Mouse (Mus musculus): ENCODE measurements around the gene Gcm2.

The Gcm2 gene

DNA sequence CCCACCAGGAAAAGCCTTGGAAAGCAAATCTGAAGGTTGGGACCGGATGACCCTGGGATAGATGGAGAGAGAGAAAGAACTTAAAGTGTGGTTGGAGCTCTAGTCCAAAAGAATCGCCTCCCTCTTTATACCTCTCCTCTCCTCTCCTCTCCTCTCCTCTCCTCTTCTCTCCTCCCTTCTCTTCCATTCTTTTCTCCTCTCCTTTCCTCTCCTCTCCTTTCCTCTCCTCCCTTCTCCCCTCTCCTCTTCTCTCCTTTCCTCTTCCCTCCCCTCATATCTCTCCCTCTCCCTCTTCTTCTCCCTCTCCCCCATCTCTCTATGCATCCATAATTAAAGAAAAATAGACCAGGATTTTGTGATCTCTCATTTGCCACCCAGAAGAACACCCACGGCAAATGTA, at the start of gene Gcm2:
Gene Gcm2, minus strand, starts transcription at position 101 of the 400 bp plus-strand sequence.
- DNase-seq (ENCODE audit: low spot score), result no peak

DNA sequence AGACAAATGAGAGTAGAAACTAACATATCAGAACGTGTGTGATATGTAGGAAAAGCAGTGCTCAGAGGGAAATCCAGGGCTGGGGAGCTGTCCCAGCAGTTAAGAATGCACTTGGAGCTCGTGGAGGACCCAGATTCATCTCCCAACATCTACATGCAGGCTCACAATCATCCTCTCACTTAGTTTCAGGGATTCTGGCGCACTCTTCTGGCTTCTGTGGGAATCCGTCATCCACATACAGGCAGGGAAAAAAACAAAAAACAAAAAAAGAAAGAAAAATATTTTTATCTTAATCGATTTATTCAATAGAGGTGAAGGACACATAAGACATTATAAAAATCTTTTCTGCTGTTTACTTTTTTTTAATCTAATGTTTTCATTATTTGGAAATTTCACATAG, 47.6 kb upstream of the Gcm2 start:
- no peak for DNase-seq (ENCODE audit: low spot score)

DNA sequence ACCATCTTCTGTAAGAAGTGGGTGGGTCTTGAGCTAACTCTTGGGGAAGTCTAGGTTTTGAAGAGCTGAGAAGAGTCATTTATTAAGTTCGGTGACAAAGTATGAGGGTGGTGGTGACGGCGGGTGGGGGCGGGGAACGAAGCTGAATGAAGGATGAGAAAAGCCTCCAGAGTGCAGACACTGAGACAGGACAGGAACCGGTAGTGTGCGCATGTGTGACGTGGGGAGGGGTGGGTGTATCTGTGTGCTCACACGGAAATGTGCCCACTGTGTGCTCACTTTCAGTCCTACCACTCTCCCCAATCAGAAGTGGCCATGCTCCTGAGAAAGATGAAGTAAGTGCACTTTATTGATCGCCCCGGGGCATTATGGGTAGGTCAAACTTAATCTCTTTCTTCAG, 42.3 kb upstream of the Gcm2 start:
- no peak for DNase-seq (ENCODE audit: low spot score)

DNA sequence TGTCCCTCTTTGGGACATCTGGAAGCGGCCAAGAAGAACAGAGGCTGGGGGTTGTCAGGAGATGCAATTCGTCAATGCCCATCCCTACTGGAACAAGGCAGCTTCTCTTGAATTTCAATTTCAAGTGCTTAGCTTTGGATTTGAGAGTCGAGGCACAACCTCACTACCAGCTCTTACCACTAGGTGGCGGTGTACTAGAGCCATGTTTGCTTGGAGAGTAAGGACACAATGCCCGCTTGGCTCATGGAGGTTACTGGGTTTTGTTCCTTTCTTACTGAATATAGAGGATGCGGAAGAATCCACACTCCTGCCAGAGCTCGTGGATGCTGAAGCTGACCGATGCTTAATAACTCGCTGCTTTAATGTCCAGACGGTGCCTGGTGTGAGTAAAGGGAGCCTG, 35.4 kb upstream of the Gcm2 start:
- peak; percentile 35 for DNase-seq (ENCODE audit: low spot score)

DNA sequence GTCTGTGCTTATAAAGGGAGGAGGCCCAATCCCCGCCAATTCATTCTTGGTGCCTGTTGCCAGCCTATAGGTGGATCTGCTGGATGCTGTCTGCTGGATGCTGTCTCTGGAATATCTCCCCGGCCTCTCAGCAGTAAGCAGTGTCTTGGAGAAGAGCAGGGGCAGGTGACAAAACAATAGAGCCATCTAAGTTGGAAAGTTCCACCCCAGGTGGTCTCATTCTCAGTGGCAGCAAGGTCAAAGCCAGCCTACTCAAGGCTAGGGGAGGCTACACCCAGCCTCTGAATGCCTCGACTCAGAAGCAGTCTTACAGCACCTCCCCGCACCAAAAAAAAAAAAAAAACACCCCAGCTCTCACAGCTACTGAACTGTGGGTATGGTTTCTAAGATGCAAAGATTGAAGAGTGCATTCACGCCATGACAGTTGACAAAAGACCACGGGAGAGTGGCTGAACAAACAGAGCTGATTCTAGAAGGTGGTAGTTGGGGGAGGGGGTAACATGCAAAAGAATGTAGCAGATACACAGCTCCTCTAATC, 34.7 kb upstream of the Gcm2 start:
- no peak for DNase-seq (ENCODE audit: low spot score)

DNA sequence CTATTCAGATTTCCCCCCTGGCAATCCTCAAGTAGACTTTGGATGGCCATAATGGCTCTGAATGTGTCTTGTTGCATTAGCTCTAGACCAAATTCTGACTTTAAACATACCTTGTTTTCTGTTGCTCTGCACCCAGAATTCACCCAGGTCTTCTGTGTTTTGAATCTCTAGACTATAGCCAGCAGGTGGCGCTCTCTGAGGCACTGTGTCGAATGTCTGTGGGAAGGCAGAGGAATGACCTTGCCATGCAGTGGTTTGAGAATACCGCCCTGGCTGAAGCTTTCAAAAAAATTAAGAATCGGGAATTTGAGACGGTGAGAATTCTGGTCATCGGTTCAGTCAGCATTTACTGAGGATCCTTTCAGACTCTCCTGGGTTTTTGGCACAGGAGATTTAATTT, 24.1 kb upstream of the Gcm2 start:
- peak; percentile 49 for DNase-seq (ENCODE audit: low spot score)

DNA sequence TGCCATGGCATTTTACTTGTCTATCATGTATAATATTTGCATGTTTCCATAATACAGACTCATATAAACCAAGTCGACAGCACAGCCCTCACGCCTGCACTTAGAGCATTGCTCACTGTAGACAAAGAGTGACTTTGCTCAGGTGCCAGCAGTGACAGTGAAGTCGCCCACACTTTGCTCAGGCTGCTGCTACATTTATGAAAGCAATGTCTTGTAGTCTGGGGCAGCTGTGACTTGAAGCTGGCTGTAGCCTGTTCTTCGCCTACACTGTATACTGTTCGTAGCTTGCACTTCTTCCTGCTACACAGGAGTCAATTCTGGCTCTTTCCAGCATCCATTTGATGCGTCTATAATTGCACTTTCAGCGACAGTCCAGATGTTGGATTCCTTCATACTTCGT, 18.2 kb upstream of the Gcm2 start:
- no peak for DNase-seq (ENCODE audit: low spot score)

DNA sequence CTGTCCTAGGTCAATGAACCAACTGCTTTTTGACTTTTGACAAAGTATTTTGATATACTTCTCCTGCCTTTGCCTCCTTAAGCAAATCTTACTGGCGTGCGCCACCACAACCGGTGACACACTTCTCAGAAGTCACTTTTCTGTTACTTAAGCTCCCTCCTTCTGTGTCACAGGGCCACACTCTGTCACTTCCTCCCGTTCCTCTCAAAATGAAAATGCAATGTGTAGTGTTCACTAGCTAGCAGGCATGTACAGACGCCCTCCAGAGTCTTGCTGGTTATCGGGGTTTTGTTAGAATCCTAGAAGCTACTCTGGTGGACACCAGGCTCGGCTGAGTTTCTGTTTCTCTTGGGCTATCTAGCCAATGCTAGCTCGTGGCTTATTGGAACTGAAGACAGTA, 17.5 kb upstream of the Gcm2 start:
- DNase-seq (ENCODE audit: low spot score), result no peak

DNA sequence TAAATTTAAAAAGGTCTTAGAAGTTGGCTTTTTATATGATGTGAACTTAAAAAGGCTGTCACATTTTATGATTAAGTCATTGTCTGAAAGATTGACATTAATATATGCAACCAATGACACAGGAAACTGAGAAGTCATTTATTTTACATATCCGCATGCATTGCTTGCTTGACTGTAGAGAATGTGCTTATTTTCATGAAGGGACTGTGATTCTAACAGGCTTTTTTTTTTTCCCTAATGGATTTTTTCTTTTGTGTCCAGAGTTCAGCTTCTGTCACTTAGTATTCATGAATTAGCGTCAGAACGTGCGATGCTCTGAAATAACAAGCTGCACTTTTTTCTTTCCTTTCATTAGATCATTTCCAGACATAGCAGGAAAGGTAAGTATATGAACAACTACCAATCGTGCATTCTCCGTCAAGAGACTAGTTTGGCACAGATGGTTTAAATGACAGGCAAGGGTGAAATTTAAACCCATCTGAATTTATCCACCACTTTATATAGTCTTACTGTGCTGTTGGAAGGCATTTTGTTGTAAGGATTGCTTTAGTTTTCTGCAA, 12.9 kb upstream of the Gcm2 start:
- no peak for DNase-seq (ENCODE audit: low spot score)

DNA sequence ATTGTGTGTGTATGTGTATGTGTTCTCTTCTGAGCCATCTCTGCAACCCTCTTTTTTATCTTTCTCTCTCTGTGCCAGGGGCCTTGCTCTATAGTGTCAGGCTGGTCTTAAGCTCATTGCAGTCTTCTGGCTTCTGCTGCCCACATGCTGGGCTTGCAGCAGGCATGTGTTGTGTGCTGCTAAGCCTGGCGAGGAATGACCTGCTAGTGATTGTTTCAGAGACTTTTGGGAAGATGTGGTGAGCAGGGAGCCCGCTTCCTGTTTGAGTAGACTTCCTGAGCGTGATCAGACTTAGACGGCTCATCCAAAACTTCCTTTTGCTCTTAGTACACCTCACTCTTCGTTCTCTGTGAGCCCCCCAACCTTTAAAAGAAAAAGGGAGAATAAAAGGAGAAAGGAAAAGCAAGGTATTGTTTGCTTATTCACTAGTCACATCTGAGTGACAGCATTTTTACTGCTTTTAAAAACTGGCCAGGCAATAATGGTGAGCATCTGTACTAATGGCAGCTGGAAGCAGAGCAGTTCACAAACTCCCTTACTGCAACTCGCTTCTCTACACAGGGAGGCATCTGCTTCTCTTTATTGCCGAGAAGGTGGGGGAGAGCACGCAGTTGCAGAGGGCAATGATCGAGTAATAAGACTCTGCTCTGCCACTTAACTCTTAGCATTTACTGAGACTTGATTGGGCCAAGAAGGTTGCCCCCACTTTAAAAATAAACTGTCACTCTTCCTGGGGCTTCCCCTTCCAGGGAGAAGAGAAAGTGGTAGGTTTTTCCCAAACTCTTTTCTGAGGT, 8.5 kb upstream of the Gcm2 start:
- no peak for DNase-seq (ENCODE audit: low spot score)

DNA sequence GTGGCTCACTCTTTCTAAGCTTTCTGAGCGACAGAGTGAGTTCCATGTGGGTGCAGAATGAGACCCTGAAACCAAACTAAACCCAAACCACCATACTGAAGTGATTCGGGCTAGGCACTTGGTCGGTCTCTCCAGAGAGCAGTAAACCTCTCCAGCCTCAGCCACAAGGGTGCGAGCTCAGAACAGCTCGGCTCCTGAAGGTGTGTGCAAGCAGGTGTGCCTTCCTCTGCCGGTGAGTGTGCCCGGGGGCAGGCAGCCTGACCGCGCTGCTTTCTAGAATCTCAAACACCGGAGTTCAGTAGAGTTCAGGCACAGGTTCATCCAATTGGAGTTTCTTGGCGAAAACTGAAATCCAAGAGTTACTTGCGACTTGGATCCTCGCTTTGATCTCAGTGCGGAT, 3.1 kb upstream of the Gcm2 start, which contains the start of gene Sycp2l:
Gene Sycp2l, plus strand, starts transcription at position 368 of the 400 bp plus-strand sequence.
- DNase-seq (ENCODE audit: low spot score), result no peak

DNA sequence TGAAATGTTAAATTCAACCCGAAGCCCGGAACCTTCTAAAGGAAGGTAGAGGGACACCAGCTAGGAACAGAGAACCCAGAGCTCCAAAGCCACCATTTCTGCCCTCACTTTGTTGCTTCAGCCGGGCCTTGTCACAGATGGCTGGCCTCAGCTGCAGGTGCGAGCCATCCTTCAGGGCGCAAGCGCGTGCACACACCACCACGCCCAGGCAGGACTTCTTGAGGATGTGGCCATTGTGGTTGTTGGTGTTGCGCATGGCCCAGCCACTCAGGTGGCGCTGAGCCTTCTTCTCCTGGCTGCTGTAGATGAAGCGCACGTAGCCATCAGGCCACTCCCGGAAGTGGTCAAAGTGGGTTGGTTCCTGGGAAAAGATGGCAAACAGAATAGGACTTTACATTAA, 5.3 kb downstream of the Gcm2 start:
- DNase-seq (ENCODE audit: low spot score), result no peak

DNA sequence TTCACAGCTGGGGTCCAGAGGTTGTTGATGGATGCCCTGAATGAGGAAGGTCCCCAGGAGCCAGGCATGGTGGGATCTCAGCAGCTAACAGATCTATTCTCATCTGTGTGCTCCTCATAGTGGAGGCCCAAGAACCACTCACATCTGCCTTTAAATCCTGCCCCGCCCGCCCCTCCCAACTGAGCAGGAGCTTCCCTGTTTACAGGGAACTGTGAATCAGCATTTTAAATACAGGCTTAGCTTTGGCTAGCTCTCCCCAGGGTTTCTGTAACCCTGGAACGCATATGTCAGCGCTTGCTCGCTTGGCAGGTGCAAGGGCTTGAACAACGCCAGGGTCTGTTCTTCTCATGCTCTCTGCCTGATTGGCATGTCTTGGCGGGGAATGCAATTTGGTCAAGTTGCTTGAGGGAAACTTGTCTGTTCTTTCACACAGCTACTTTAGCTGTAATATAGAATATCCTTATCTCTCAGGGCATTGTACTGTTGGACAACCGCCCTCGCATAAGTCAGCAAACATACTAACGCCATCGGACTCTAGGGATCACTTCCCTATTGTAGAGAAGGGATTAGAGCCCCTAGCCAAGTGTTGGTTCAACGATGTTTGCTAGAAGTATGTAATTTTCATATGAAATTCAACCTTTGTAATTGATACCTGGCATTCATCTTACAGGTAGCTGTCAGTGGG, 6.9 kb downstream of the Gcm2 start:
- DNase-seq (ENCODE audit: low spot score), result no peak

DNA sequence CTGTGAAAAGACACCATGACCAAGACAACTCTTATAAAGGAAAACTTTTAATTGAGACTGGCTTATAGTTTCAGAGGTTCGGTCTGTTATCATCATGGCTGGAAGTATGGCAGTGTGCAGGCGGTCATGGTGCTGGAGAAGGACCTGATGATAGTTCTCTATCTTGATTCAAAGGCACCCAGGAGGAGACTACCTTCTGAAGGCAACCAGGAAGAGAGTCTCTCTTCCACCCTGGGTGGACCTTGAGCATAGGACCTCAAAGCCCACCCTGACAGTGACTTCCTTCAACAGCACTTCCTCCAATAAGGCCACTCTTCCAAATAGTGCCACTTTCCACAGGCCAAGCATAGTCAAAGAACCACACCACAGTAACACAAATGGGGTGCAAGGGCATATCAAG, 10.8 kb downstream of the Gcm2 start:
- no peak for DNase-seq (ENCODE audit: low spot score)

DNA sequence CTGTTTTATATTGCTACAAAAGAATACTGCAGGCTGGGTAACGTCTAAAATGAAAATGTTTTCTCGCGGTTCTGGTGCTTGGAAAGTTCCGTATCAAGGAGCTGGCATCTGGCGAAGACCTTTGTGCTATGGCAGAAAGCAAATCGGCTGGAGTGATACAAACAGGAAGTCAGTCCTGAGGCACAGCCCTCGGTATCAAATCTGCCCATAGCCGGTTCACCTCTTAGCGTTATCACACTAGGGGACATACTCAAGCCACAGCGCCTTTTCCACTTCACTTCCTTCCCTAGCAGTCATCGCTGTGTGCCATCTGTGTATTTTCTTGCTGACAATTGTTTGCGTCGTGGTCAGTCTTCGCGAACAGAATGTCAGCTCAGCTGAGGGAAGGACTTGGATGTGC, 12.5 kb downstream of the Gcm2 start:
- no peak for DNase-seq (ENCODE audit: low spot score)

DNA sequence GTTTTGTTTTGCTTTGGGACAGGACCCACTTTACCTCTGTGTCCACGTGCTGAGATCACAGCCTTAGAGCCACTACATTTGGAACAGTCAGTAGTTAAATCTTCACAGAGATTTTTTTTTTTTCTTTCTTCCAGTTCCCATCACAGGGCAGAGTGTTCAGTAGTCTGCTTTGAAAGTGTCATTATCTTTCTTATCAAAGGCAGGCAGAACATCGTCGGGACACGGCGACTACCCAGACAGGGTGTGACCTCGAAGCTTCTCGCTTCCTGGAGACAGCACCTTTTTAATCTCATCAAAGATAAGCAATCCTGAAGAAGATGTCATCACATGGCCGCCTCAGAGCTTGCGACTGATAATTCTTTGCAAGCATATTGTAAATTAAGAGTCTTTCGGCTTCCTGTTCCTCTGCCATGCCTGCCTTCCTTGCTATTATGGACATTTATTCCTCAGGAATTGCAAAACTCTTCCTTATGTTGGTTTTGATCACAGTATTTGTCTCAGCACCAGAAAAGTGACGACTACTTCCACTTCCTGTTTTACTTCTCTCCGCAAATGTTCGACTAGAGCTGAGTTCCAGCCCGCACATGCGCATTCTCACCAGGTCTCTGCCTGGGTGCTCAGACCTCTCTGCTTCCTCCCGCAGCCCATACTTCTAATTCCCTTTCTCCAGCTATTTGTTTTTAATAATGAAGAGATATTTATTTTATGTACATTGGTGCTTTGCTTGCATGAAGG, 13.3 kb downstream of the Gcm2 start:
- DNase-seq (ENCODE audit: low spot score), result peak; percentile 50

DNA sequence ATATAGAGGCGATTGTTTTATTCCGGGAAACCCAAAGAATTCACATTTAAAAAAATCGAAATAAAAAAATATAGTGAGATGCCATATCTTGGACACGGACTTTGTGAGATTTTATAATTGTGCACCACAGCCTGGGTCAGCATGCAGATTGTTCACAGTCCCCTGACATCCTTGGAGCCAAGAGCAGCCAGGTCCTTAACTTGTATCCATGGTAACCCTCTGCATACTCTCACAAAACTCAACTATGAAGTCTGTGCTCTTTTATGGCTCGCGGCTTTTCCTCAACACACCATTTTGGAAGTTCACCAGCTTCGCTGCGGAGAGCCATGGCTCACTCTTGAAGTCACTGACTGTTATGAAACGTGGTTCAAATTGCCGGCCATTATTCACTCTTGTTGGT, 16.7 kb downstream of the Gcm2 start:
- DNase-seq (ENCODE audit: low spot score), result no peak

DNA sequence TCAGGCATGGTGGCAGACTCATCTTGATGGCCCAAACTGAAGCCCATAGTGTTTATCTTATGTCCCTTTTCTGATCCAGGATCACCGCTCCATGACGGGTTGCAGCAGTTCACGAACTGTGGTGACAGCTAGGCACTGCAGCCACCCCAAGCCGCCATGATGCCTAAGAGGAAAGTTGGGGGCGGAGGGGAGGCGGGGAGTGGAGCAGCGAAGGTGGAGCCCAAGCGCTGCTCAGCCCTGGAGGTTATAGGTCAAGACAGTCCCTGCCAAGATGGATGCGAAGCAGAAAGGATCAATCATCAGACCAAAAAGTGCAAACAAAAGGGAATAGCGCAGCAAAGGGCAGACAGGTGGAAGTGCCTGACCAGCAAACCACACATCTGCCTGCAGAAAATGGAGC, 19.6 kb downstream of the Gcm2 start:
- no peak for DNase-seq (ENCODE audit: low spot score)

DNA sequence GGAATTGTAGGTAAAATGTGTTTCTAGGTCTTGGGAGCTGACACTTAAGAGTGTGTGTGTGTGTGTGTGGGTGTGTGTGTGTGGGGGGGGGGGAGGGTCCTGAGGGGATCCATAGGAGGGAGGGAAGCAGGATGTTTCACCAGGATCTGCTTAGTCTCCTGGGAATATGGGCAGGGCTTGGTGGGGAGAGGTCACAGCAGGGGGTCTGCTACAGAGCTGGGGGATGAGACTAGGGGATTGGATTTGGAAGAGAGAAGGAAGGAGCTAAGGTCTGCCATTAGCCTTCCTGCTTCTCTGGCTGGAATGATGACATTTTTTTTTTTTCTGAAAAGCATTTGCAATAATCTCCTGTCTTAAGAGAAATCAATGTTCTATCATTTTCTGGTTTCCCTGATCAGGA, 22.1 kb downstream of the Gcm2 start:
- DNase-seq (ENCODE audit: low spot score), result no peak

DNA sequence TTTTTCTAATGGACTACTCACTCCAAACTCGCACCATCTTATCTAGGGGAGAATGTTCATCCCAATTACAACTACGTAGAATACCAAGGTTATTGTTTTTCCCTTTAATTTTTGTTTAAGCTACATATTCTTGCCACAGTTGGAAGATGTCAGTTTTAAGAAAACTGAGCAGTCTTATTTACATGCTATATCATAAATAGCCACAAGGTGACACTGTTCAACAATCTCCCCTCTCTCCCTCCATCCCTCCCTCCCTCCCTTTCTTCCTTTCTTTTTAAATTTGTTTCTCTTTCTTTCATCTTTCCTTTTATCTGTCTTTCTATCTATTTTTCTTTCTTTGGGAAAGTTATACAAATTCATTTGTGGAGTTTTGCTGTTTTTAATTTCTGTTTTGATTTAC, 25.7 kb downstream of the Gcm2 start:
- no peak for DNase-seq (ENCODE audit: low spot score)

DNA sequence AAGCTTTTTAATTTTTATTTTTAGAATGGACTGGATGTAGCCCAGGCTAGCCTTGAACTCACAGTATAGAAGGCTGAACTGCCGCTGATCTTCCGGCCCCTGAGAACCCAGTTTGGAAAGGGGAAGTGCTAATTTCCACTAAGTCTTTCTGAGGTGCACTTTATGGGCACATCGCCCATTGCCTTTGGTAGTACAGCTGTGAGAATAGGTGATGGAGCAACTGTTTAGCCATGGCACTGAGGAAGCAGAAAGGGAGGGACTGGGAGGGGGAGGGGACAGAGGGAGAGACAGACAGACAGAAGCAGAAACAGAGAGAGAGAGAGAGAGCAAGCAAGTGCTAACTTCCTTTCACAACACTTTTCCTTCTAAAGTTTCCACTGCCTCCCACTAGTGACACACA, 26.3 kb downstream of the Gcm2 start:
- DNase-seq (ENCODE audit: low spot score), result no peak

DNA sequence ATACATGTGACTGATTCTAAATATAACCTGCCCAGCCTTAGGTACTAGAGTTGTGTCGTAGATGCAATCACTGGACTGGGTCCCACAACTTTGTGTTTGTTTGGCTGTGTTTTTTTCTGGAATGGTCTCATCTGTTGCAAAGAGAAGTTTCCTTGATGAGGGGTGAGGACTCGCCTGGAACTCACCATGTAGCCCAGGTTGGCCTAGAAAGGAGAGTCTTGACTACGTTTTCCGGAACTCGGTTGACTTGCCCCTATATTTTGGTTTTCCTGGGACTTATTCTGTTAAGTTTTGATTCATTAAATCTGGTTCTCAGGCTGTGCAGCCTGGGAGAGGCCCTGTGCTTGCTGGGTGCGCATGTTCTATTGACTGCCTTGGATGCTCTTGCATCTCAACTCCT, 30.1 kb downstream of the Gcm2 start:
- DNase-seq (ENCODE audit: low spot score), result no peak

DNA sequence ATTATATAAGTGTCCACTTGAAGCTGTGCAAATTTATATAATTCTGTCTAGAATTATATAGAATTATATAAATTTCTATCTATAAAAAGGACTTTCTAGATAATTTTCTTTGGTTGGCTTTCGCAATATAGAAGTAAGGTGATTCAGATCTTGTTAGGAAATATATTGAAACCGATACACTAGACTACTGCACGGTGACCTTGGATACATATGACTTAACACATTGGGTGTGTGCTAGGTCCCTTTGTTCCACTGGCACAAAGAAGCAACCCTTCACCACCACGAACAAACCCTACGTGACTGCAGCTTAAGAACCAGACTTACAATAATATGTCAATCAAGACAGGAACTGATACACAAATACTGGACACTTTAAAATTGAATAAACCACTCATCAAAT, 31.0 kb downstream of the Gcm2 start:
- no peak for DNase-seq (ENCODE audit: low spot score)
